ENCODE assay signal across 8 mouse cellular contexts in genomic region chr2:31690063-31690462, GRCm38 (mm10). TPM values are rescaled to one million over a fixed set of nuclear protein-coding genes. Genes with fewer than 3 reads are reported as not detected.
DNase-seq lines count a peak whose midpoint lies in the region; ATAC-seq lines count a peak whose summit lies in the region.

No protein-coding gene starts in this region.

- no peaks in the 10 kb centered on the region for H3K36me3 ChIP-seq in kidney, embryonic 14.5 days (ENCODE audit: control insufficient read depth, insufficient read depth, low read length)
- H3K36me3 ChIP-seq in midbrain, embryonic 15.5 days (replicated peaks) = no peaks in the 10 kb centered on the region

- no peaks in the 10 kb centered on the region for H3K9me3 ChIP-seq in kidney, embryonic 14.5 days (ENCODE audit: control insufficient read depth, low read length)
- H3K9me3 ChIP-seq in midbrain, embryonic 15.5 days = no peaks in the 10 kb centered on the region

- H3K9ac ChIP-seq in kidney, embryonic 14.5 days (ENCODE audit: low read depth, low read length) = peak overlapping the region; percentile 92; the same call in 1 of the 2 replicates
- H3K9ac ChIP-seq in midbrain, embryonic 15.5 days = no peak overlapping the region

- 35% methylated on average over 3 of the region's 3 CpGs for WGBS in kidney, embryonic 14.5 days
- 61% methylated on average over 3 of the region's 3 CpGs for WGBS in midbrain, embryonic 15.5 days

- H3K4me1 ChIP-seq in kidney, embryonic 14.5 days (ENCODE audit: control insufficient read depth, insufficient read depth, low read length) = peaks cover 13% of the 10 kb centered on the region
- H3K4me1 ChIP-seq in midbrain, embryonic 15.5 days = peaks cover 48% of the 10 kb centered on the region

- no peak overlapping the region for H3K27ac ChIP-seq in kidney, embryonic 14.5 days (ENCODE audit: low read depth, low read length)
- H3K27ac ChIP-seq in midbrain, embryonic 15.5 days = no peak overlapping the region

- peak overlapping the region; percentile 63 for H3K4me2 ChIP-seq in kidney, embryonic 14.5 days (replicated peaks; ENCODE audit: low read depth, low read length)
- peak overlapping the region; percentile 89 for H3K4me2 ChIP-seq in midbrain, embryonic 15.5 days

- peak overlapping the region; percentile 97 for H3K4me3 ChIP-seq in kidney, embryonic 14.5 days (ENCODE audit: low read length)
- peak overlapping the region; percentile 89 for H3K4me3 ChIP-seq in midbrain, embryonic 15.5 days

- no peak for ATAC-seq in kidney, embryonic 14.5 days (ENCODE audit: low FRiP score, low TSS enrichment)
- no peak for ATAC-seq in midbrain, embryonic 15.5 days (replicated peaks)

- no peaks in the 10 kb centered on the region for H3K27me3 ChIP-seq in kidney, embryonic 14.5 days (ENCODE audit: control insufficient read depth, insufficient read depth, low read length)
- no peaks in the 10 kb centered on the region for H3K27me3 ChIP-seq in midbrain, embryonic 15.5 days (replicated peaks)

- DNase-seq in kidney, postnatal 25 days = no peak
- DNase-seq in embryo, embryonic 10.5 days (ENCODE audit: low spot score) = peak; percentile 35
- peak; percentile 25 for DNase-seq in induced T-regulatory cell, adult 2 months (ENCODE audit: low read depth)
- DNase-seq in frontal cortex, postnatal 25 days (ENCODE audit: low spot score in 2 of 2) = no peak
- DNase-seq in adrenal gland, postnatal 4 days (ENCODE audit: low spot score in 2 of 2) = no peak
- no peak for DNase-seq in ovary, postnatal 14 days (ENCODE audit: low spot score)

RNA-seq across cellular contexts. Expression of gene Abl1, which starts 1.9 kb away (rescaled TPM):
- polyA plus RNA-seq in kidney, embryonic 14.5 days (2014; fragmentation: Nextera tagmentation; extraction: Ambion mirVana) = 30.9 and 54.6 TPM in 2 replicates
- polyA plus RNA-seq in midbrain, embryonic 15.5 days (2015; fragmentation: Nextera tagmentation; extraction: Ambion mirVana) = 21.7 and 22.0 TPM in 2 replicates
- 100 to 1,000 TPM; 109 to 112 TPM for total RNA-seq in adrenal gland, postnatal 4 days (2021)

RNA-seq across cellular contexts. Expression of gene Exosc2, which starts 19.5 kb away (rescaled TPM):
- polyA plus RNA-seq in kidney, embryonic 14.5 days (2014; fragmentation: Nextera tagmentation; extraction: Ambion mirVana) = 64.9 and 73.6 TPM in 2 replicates
- polyA plus RNA-seq in midbrain, embryonic 15.5 days (2015; fragmentation: Nextera tagmentation; extraction: Ambion mirVana) = 40.3 and 46.0 TPM in 2 replicates
- 10 to 100 TPM; 32.9 to 37.4 TPM for total RNA-seq in adrenal gland, postnatal 4 days (2021)

RNA-seq across cellular contexts. Expression of gene Prdm12, which starts 50.2 kb away (rescaled TPM):
- not detected in 2 replicates for polyA plus RNA-seq in kidney, embryonic 14.5 days (2014; fragmentation: Nextera tagmentation; extraction: Ambion mirVana)
- polyA plus RNA-seq in midbrain, embryonic 15.5 days (2015; fragmentation: Nextera tagmentation; extraction: Ambion mirVana) = 5.4 and 5.9 TPM in 2 replicates
- total RNA-seq in adrenal gland, postnatal 4 days (2021) = not detected

Comparison
In these comparisons a context has a peak if more than half of its experiments do, and no peak if none do; other contexts are left out.
1. DNase-seq: peak in embryo, embryonic 10.5 days (single experiment) and induced T-regulatory cell, adult 2 months (single experiment); none in kidney, postnatal 25 days (0 of 2), frontal cortex, postnatal 25 days (0 of 2), adrenal gland, postnatal 4 days (0 of 2) and ovary, postnatal 14 days (single experiment).